Mouse (Mus musculus) limb, embryonic 12.5 days (tissue): ENCODE measurements around the gene Fhad1. TPM values are rescaled to one million over a fixed set of nuclear protein-coding genes. Genes with fewer than 3 reads are reported as not detected.
A peak's percentile ranks its signal among the peaks of the same experiment; 100 is the strongest.

ENCODE experiments used
- ATAC-seq: fragments of 200-750 bp; cut with Nextera tagmentation; 2 replicates; pipeline ENCODE4 v1.8.0; 2017; ENCODE audit warnings: low read depth, moderate TSS enrichment; ENCODE audit not compliant: insufficient number of reproducible peaks, insufficient read depth, low FRiP score, low TSS enrichment
- H3K27ac ChIP-seq: fragments of 300-500 bp; sonication (generic); 2 replicates; pipeline ENCODE4 v1.5.1; 2016; ENCODE audit warnings: mild to moderate bottlenecking, moderate library complexity
- H3K27me3 ChIP-seq: fragments of 300-500 bp; sonication (generic); 2 replicates; pipeline ENCODE4 v1.6.1; 2016; ENCODE audit warnings: mild to moderate bottlenecking, moderate library complexity
- H3K36me3 ChIP-seq: fragments of 300-500 bp; sonication (generic); 2 replicates; pipeline ENCODE4 v1.6.1; 2016; ENCODE audit warnings: mild to moderate bottlenecking, moderate library complexity
- H3K4me1 ChIP-seq: fragments of 300-500 bp; sonication (generic); replicated peaks from 2 replicates; pipeline ENCODE4 v1.6.1; 2016
- H3K4me2 ChIP-seq: fragments of 300-500 bp; sonication (generic); 2 replicates; pipeline ENCODE4 v1.6.1; 2016; ENCODE audit warnings: mild to moderate bottlenecking, moderate library complexity
- H3K4me3 ChIP-seq: fragments of 300-500 bp; sonication (generic); replicated peaks from 2 replicates; pipeline ENCODE4 v1.5.1; 2016; ENCODE audit warnings: mild to moderate bottlenecking
- H3K9ac ChIP-seq: fragments of 300-500 bp; sonication (generic); replicated peaks from 2 replicates; pipeline ENCODE4 v1.6.1; 2016; ENCODE audit warnings: mild to moderate bottlenecking, moderate library complexity
- H3K9me3 ChIP-seq: fragments of 300-500 bp; sonication (generic); 2 replicates; pipeline ENCODE4 v1.6.1; 2016; ENCODE audit warnings: mild to moderate bottlenecking, moderate library complexity
- WGBS: fragments of 180-500 bp; shearing (Covaris S2); methylation state at CpG from one replicate; pipeline ENCODE4 v1.1.7; 2016; 5-methylcytosine and 5-hydroxymethylcytosine counted together
- polyA plus RNA-seq: library from polyadenylated mRNA; unstranded; fragments of >200 nt; fragmentation: Nextera tagmentation; extraction: Ambion mirVana; gene quantifications from 2 replicates; pipeline ENCODE4 v1.2.1, GENCODE M21; 2016

Gene Fhad1
- polyA plus RNA-seq, 1 experiment from 2014 or later, result 1.4 TPM

DNA sequence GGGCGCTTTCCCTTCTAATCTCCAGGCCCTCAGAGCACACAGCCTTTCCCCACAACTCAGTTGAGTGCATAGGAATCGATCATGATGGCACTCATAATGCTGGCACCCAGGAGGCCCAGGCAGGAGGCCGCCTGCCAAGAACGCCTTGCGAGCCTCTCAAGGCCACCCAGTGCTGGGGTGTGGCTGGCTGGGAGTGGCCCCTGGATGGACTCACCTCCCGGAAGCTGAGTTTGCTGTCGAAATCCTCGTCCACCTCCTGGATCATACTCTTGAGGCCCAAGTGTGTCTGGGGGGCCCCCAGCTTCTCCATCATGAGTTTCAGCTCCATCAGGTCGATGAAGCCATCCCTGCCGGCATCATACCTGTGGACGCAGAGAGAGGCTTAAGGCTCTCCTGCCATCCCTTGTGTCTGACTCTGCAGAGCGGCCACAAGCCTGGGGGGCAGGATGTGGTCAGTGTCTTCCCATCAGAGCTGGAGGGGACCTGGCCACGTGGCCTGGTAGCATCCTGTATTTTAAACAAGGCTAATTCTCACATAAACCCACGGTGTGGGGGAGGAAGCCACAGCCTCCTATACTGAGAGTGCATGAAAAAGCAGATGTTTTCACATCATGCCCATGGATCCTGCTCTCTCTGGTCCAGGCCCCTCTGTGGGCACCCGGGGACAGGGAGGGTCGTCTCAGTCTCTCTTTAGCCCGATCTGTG lies 153.1 kb downstream of the Fhad1 start:
- 86% methylated on average over 17 of the region's 17 CpGs for WGBS
- Histone ChIP-seq H3K27me3 (no peaks in the 10 kb centered on the region), H3K9me3 (no peaks in the 10 kb centered on the region), H3K27ac (no peak overlapping the region), H3K4me3 (no peak overlapping the region), H3K36me3 (peaks cover 16% of the 10 kb centered on the region), H3K4me2 (no peak overlapping the region), H3K9ac (no peak overlapping the region), H3K4me1 (peaks cover 8% of the 10 kb centered on the region)
- ATAC-seq, result no peak

DNA sequence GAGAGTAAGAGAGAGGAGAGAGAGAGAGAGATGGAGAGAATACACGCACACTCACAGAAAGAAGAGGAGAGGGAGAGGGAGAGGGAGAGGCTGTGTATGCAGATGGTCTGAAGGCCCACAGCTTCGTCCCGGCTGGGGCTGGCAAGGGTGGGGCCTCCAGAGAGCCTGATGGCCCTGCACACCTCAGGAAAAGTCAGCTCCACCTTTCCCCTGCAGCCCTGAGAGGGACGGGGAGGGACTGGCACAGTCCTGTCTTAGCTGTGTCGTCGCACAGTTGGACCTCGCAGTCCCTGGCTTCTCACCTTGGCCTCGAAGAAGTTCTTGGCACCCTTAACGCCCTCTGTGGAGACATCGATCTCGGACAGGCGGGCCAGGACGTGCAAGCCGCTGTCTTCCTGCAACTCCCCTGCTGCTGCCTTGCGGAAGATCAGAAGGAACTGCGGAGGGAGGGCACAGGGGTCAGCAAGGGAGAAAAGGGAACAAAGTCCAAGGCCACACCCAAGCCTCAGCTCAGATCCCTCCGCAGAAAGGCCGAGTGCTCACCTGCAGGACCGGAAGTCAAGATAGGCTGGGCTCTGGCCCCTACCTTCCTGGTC lies 154.5 kb downstream of the Fhad1 start:
- Histone ChIP-seq H3K9ac (no peak overlapping the region), H3K4me1 (0 out of 2 replicates have a peak, but pooled peaks cover 3% of the 10 kb centered on the region), H3K27me3 (no peaks in the 10 kb centered on the region), H3K27ac (no peak overlapping the region), H3K36me3 (peaks cover 16% of the 10 kb centered on the region), H3K4me3 (no peak overlapping the region), H3K9me3 (no peaks in the 10 kb centered on the region), H3K4me2 (no peak overlapping the region)
- 63% methylated on average over 19 of the region's 19 CpGs for WGBS
- ATAC-seq, result no peak

DNA sequence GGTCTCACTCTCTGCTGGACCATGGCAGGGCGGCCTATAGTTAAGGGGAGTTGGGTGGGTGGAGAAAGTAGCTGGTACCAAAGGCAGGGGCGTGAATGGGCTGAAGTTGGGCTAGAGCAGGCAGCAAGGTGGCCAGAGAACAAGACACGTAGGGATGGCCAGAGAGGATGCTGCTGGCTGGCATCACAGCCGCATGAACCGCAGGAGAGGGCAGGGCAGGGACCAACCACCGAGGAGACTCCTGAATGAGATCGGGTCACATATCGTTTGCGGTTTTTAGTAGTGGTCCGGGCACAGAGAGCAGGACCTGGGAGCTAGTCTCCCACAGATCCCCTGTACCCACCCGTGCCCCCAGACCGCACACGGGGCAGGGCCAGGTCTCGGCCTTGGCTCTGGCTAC lies 155.5 kb downstream of the Fhad1 start:
- Histone ChIP-seq H3K9me3 (no peaks in the 10 kb centered on the region), H3K4me1 (0 out of 2 replicates have a peak, but pooled peaks cover 3% of the 10 kb centered on the region), H3K27ac (no peak overlapping the region), H3K27me3 (no peaks in the 10 kb centered on the region), H3K4me2 (no peak overlapping the region), H3K4me3 (no peak overlapping the region), H3K36me3 (peaks cover 16% of the 10 kb centered on the region), H3K9ac (no peak overlapping the region)
- 88% methylated on average over 14 of the region's 14 CpGs for WGBS
- ATAC-seq, result no peak

DNA sequence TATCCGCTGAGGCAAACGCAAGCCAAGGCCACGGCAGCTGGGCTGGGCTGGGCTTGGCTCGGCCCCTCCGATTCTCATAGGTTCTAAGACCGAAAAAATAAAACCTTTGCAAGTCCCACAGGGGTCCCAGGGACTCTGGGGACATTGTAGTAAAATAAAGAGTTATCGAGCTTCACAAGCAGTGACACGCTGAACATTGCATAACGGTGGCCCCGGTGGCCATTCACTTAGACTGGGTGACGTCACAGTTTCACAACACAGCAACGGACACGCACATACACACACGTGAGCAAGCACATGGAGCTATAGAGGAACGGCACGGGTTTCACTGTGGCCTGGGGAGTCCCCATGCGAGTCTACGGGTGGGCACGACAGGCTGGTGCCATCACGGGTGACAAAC lies 156.4 kb downstream of the Fhad1 start:
- WGBS, result 94% methylated on average over 20 of the region's 20 CpGs
- Histone ChIP-seq H3K36me3 (peaks cover 16% of the 10 kb centered on the region), H3K4me1 (no peaks in the 10 kb centered on the region), H3K4me2 (no peak overlapping the region), H3K9ac (no peak overlapping the region), H3K27ac (no peak overlapping the region), H3K4me3 (no peak overlapping the region), H3K27me3 (no peaks in the 10 kb centered on the region), H3K9me3 (no peaks in the 10 kb centered on the region)
- ATAC-seq, result no peak

DNA sequence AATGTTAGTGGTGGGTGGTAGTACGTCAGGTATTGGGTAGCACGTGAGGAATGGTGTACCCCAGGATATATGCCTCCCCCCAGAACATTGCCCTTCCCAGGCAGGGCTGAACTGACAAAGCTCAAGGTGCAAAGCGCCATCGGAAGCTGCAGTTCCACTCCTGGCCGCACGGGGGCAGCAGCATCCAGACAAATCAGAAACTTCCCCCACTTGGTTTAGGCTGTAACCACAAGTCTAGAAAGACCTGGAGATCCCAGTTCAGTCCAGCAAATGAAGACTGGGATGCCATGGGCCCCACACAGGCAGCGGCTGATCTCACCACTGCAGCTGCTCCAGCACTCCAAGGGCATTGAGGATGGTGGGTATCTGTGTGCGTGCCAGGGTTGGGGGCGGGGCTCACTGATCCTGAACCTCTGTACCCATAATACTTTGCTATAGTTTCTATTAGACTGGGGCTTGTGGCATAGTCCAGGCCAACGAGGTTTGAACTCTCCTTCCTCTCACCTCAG lies 157.4 kb downstream of the Fhad1 start:
- H3K27ac ChIP-seq, result no peak overlapping the region
- peak; percentile 73 for ATAC-seq
- WGBS, result 20% methylated on average over 10 of the region's 10 CpGs

DNA sequence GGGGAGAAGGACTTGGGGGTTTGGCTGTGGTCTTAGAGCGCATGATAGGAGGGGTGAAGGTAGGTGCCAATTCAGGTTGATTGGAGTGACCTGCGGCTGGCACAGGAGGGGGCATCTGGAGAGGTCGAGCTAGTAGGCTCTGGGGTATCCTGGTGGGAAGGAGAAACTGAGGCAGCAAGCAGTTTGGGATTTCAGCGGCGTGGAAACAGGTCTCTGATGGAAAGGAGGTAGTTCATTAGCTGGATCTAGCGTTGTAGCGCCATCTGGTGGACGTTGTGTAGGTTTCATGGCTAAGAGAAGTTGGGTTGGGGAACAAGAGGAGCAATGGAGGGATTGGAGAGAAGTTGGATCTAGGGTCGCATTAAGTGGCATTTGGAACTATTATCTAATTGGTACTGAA lies 161.4 kb downstream of the Fhad1 start:
- ATAC-seq, result no peak
- H3K4me3 ChIP-seq, result no peak overlapping the region
- no peaks in the 10 kb centered on the region for H3K9me3 ChIP-seq
- no peak overlapping the region for H3K9ac ChIP-seq
- WGBS, result 78% methylated on average over 9 of the region's 9 CpGs
- no peak overlapping the region for H3K4me2 ChIP-seq
- no peaks in the 10 kb centered on the region for H3K27me3 ChIP-seq
- no peaks in the 10 kb centered on the region for H3K36me3 ChIP-seq
- H3K27ac ChIP-seq, result no peak overlapping the region
- no peaks in the 10 kb centered on the region for H3K4me1 ChIP-seq

More for the DNA sequence above, 157.4 kb downstream of the Fhad1 start:
- Histone ChIP-seq H3K4me3 (no peak overlapping the region), H3K9ac (peak overlapping the region; percentile 44; the same call in 1 of the 2 replicates), H3K9me3 (no peaks in the 10 kb centered on the region), H3K36me3 (peaks cover 16% of the 10 kb centered on the region), H3K27me3 (no peaks in the 10 kb centered on the region), H3K4me1 (no peaks in the 10 kb centered on the region), H3K4me2 (no peak overlapping the region)

DNA sequence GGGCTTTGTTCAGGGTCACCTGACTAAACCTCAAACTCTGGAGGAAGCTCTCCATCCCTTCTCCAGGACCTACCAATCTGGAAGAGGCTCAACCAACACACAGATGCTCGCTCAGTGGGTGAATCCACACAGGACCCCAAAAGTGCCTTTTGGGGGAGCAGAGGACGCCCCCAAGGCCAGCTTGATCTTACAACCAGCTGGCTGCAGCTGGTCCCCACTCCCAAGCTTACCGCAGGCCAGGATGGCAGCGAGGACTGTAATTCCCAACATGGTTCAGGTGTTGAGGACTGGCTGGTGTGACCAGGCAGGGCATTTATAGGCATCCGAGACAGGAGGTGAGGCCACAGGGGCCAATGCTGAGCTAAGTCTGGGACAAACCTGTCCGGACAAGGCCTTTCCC lies 168.9 kb downstream of the Fhad1 start, which contains the start of gene Ctrc:
Gene Ctrc (minus strand): TSS at position 361 of the 400 bp plus-strand sequence.
- Histone ChIP-seq H3K27ac (no peak within 1 kb of the TSS), H3K9ac (no peak within 1 kb of the TSS)
- 72% methylated on average over 6 of the region's 6 CpGs for WGBS

More for the DNA sequence above, 168.9 kb downstream of the Fhad1 start, which contains the start of gene Ctrc:
- Histone ChIP-seq H3K4me2 (no peak within 1 kb of the TSS), H3K27me3 (no peaks in the 10 kb centered on the region), H3K4me3 (no peak within 1 kb of the TSS), H3K4me1 (no peaks in the 10 kb centered on the region), H3K36me3 (no peaks in the 10 kb centered on the region), H3K9me3 (no peaks in the 10 kb centered on the region)
- ATAC-seq, result no peak

Other genes with a start within 250 kb of the Fhad1 start
- gene Dnajc16, start 224.2 kb downstream of the Fhad1 start, polyA plus RNA-seq, result 3.4 and 4.0 TPM in 2 replicates
- gene Casp9, start 221.5 kb downstream of the Fhad1 start, polyA plus RNA-seq, result 18.7 and 22.6 TPM in 2 replicates
- not detected in 2 replicates for gene Cela2a, start 188.9 kb downstream of the Fhad1 start, polyA plus RNA-seq
- gene Ctrc, start 168.7 kb downstream of the Fhad1 start, polyA plus RNA-seq, result not detected in 2 replicates
- gene Efhd2, start 140.2 kb downstream of the Fhad1 start, polyA plus RNA-seq, result 48.4 and 48.7 TPM in 2 replicates
- 16.9 and 17.1 TPM in 2 replicates for gene Tmem51, start 69.2 kb upstream of the Fhad1 start, polyA plus RNA-seq
- 13.7 and 14.2 TPM in 2 replicates for gene Kazn, start 224.3 kb upstream of the Fhad1 start, polyA plus RNA-seq